ENCODE assay signal across 17 mouse cellular contexts in genomic region chr19:3790077-3790476, GRCm38 (mm10). TPM values are rescaled to one million over a fixed set of nuclear protein-coding genes. Genes with fewer than 3 reads are reported as not detected.
A peak's percentile ranks its signal among the peaks of the same experiment; 100 is the strongest.
DNase-seq lines count a peak whose midpoint lies in the region; ATAC-seq and TF ChIP-seq lines count a peak whose summit lies in the region.
"Had no signal": no experiment of that assay in that cellular context is flagged by ENCODE, and none has a peak within 500 bp of the region (broad histone marks: within the 10 kb centered on the region; RNA-seq: fewer than 3 reads in every experiment).

No protein-coding gene starts in this region.

- TF ChIP-seq CTCF in layer of hippocampus, adult 2 months (conservative IDR thresholded peaks at IDR 0.05): peak; percentile 67
- TF ChIP-seq CTCF in stomach, postnatal 0 days (IDR thresholded peaks at IDR 0.05; ENCODE audit: low read depth): peak; percentile 43

- no peaks in the 10 kb centered on the region for H3K4me1 ChIP-seq in stomach, postnatal 0 days (replicated peaks; ENCODE audit: control insufficient read depth, insufficient read depth)
- H3K4me1 ChIP-seq: forebrain, embryonic 13.5 days; hindbrain, embryonic 15.5 days; midbrain, embryonic 12.5 days had no signal

- no peak overlapping the region for H3K4me2 ChIP-seq in stomach, postnatal 0 days (replicated peaks; ENCODE audit: low read depth)
- H3K4me2 ChIP-seq: forebrain, embryonic 13.5 days; hindbrain, embryonic 15.5 days; midbrain, embryonic 12.5 days had no signal

- WGBS in stomach, postnatal 0 days: 72% methylated on average over 1 of the region's 1 CpGs

- no peaks in the 10 kb centered on the region for H3K9me3 ChIP-seq in stomach, postnatal 0 days (ENCODE audit: control insufficient read depth, low read length)
- H3K9me3 ChIP-seq: forebrain, embryonic 13.5 days; G1E; hindbrain, embryonic 15.5 days; midbrain, embryonic 12.5 days had no signal

- DNase-seq in cerebellum, adult 9-10 months: peak; percentile 58
- DNase-seq in cerebellum, postnatal 36 days: no peak
- DNase-seq in layer of hippocampus, adult 2 months (ENCODE audit: low spot score in 2 of 2): no peak
- no peak for DNase-seq in layer of hippocampus, adult 9-10 months (ENCODE audit: low spot score)
- DNase-seq in retina, embryonic 14.5 days (ENCODE audit: low spot score): peak; percentile 18
- DNase-seq in retina, postnatal 1 day: no peak
- DNase-seq in stomach, postnatal 0 days (ENCODE audit: low spot score): no peak
- DNase-seq in adrenal gland, adult 18-20 months (ENCODE audit: low spot score in 2 of 2): no peak
- DNase-seq: heart, postnatal 10 days; kidney, adult 8-10 months; lung, postnatal 10 days; thymus, adult 2 months had no signal

- H3K36me3 ChIP-seq in stomach, postnatal 0 days (ENCODE audit: control insufficient read depth, insufficient read depth, low read length): peaks cover 10% of the 10 kb centered on the region; the same call in 1 of the 2 replicates

- H3K4me3 ChIP-seq in layer of hippocampus, adult 2 months: no peak overlapping the region
- H3K4me3 ChIP-seq in stomach, postnatal 0 days (ENCODE audit: low read depth, low read length): no peak overlapping the region
- H3K4me3 ChIP-seq: forebrain, embryonic 13.5 days; hindbrain, embryonic 15.5 days; midbrain, embryonic 12.5 days had no signal

- ATAC-seq in stomach, postnatal 0 days (ENCODE audit: low FRiP score, low TSS enrichment): no peak
- ATAC-seq: activated CD4-positive, CD25-positive, alpha-beta regulatory T cell, adult 4 months; forebrain, embryonic 13.5 days had no signal

- no peaks in the 10 kb centered on the region for H3K27me3 ChIP-seq in stomach, postnatal 0 days (ENCODE audit: control insufficient read depth, insufficient read depth, low read length)
- H3K27me3 ChIP-seq: forebrain, embryonic 13.5 days; hindbrain, embryonic 15.5 days; midbrain, embryonic 12.5 days had no signal

- no peak for TF ChIP-seq EP300 in stomach, postnatal 0 days (optimal IDR thresholded peaks at IDR 0.05)

- no peak overlapping the region for H3K9ac ChIP-seq in stomach, postnatal 0 days (ENCODE audit: low read length)
- H3K9ac ChIP-seq: forebrain, embryonic 13.5 days; hindbrain, embryonic 15.5 days; midbrain, embryonic 12.5 days had no signal

- peak overlapping the region; percentile 20; the same call in 1 of the 2 replicates for H3K27ac ChIP-seq in layer of hippocampus, adult 2 months
- no peak overlapping the region for H3K27ac ChIP-seq in stomach, postnatal 0 days (replicated peaks)
- H3K27ac ChIP-seq: forebrain, embryonic 13.5 days; hindbrain, embryonic 15.5 days; midbrain, embryonic 12.5 days had no signal

RNA-seq across cellular contexts. Expression of gene Kmt5b, which starts 22.9 kb away (rescaled TPM):
- total RNA-seq in layer of hippocampus, adult 2 months (2021): 10 to 100 TPM; 53.9 to 57.7 TPM
- polyA plus RNA-seq in stomach, postnatal 0 days (2015; fragmentation: Nextera tagmentation; extraction: Ambion mirVana): 11.6 and 12.4 TPM in 2 replicates
- total RNA-seq in adrenal gland, adult 18-20 months (2021): 10 to 100 TPM; 40.3 to 47.9 TPM

Comparison
In these comparisons a context has a peak if more than half of its experiments do, and no peak if none do; other contexts are left out.
1. DNase-seq: peak in cerebellum, adult 9-10 months (single experiment) and retina, embryonic 14.5 days (single experiment); none in cerebellum, postnatal 36 days (0 of 2), layer of hippocampus, adult 2 months (0 of 2), layer of hippocampus, adult 9-10 months (single experiment), retina, postnatal 1 day (single experiment), stomach, postnatal 0 days (single experiment) and adrenal gland, adult 18-20 months (0 of 2).